Mouse (Mus musculus): Measurements from ENCODE around the gene Camk2d.

Gene Camk2d

DNA sequence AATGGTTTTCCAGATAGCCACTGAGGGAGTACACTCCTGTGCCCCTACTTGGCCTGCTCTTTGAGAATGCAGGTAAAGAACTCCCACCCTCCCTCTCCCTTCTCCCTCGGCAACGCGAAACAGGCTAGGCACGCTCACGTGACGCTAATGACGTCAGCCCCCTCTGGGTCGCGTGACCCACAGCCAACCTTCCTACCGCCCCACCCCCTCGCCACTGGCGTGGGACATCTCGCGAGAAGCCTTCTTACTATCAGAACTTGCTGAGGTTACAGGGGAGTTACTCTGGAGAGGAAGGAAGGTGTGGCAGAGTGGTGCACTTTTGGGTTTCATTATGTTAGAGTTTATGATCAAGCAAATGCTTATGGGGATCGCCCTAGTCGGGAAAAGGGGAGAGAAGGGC lies at the start of gene Camk2d:
Gene Camk2d, plus strand, starts transcription at position 217 of the 400 bp plus-strand sequence.
- DNase-seq, result peak; percentile 98

DNA sequence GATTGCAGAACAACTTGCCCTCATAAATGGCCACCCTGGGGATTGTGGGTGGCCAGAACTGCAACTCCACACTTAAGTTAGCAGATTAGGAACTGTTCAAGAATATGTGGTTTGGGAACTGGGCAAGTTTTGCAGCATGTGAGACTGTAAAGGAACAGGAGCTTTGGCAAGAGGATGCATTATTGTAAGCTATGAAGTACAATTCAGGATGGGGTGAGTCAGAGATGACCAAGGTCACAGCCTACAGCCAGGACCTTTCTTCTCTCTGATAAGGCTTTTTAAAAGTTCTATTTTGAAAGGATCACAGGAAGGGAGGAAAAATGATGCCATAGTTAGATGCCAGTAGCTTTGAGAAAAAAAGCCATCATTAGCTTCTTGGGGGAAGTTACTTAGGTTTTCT lies 48.2 kb upstream of the Camk2d start:
- no peak for DNase-seq

DNA sequence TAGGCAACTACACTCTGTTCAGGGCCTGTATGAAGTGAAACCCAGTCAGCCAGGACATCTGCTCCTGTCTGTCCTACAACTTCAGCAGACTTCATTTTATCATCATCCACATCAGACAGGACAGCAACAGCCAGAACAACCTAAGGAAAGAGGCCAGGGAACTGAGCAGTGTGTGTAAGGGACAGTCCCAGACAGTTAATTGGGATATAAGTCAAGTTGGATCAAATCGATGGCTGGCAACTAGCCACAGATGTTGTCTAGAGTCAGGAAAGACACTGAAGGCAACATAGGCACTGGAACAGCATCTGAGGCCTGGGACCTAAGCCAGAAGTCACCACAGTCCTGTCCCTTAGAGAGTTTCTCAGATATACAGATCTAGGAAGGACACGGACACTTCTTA lies 32.5 kb upstream of the Camk2d start:
- DNase-seq, result no peak

DNA sequence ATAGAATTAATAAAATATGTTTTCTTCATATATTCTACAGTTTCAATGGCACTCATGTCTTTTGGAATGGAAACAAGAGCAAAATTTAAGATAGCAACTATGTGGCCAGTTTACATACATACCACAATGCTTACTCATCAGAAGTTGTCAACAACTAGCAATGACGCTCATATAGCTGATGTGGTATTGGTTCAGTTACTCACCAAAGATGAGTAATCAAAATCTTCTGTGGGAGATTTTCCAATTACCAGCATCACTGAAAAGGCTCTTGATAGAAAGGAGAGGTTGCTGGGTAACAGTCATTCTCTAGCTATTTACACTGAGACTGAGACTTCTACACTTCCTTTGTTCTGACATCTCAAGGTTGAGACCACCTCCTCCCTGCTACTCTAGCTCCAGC lies 25.5 kb upstream of the Camk2d start:
- no peak for DNase-seq

DNA sequence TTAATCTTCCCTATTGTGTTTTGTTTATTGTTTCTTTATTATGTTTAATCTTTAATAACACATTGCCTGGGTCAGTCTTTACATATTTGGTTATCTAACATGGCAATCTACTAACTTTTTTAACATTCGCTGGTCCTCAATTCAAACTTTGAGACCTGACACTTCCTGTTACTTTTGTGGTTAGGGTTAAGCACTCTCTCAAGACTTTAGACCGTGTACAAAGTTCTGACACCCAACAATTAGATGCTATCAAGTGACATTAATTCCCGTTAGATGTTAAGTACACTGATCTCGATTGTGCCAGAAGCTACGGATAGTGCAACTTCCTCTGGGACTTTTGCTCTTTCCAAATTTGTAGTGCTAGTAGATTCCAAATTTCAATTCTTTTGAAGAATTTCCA lies 23.2 kb upstream of the Camk2d start:
- no peak for DNase-seq

DNA sequence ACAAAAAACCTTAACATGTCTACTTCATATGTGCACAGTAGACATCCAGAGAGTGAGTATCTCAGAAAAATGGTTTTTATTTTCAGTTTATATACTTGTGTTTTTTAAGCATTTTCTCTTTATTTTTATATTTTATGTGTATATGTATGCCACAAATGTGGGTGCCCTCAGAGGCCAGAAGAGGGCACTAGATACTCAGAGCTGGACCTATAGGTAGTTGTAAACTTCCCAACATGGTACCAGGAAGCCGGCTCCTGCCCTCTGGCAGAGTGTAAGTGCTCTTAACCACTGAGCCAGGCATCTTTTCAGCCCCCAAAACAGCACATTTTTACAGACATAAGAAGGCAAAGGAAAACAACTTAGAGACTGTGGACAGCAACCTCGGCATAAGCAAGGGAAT lies 20.2 kb upstream of the Camk2d start:
- DNase-seq, result peak; percentile 53

DNA sequence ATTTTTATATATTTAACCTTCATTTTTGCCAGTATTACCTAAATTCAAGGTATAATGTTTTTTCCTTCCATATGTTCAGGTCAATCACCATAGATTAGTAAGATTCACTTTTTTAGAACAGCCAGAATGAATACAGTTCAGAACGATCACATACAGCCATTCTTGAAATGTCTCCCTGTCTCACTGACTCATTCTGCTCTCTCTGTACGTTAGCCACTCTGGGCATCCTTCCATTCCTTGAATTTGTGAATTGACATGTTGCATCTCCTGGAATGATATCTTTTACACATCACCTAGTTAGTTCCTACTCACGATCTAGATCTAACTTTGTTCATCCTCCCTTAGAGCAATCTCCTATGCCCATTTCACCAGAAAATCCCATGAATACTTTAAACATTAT lies 10.0 kb upstream of the Camk2d start:
- no peak for DNase-seq

DNA sequence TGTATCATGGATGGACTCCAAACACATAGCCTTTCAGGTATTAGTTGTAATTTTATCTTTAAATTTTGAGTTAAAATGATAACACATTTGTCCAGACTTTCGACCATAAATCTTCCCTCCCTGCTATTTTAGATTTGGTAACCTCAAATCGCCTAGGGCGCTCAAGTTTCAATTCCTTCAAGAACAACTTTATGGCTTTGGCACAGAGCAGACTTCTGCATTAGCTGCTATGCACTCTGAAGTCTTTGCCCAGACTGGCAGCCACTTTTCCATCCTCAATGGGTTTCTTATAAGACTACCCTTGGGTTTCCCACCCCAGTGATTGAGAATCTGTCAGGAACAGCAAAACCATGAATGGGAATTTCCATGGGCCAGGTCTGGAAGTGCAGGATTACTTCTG lies 8.6 kb upstream of the Camk2d start:
- no peak for DNase-seq

DNA sequence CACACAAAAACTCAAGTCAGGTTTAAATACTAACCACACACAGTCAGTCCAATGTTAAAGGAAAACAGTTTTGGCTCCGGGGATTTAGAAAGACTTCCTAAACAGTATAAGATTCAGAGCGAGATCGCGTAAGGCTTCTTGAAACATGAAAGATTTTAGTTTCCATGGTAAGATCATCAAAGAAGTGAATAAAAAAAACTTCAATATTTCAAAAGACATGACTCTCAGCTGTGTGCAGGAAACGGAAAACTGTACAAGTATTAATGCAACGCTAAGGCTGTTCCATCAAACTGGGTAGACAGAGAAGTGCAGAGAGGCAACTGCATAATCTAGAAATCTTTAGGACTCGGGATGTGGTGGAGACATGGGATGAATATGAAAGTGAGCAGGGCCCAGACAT lies 6.5 kb upstream of the Camk2d start:
- no peak for DNase-seq

DNA sequence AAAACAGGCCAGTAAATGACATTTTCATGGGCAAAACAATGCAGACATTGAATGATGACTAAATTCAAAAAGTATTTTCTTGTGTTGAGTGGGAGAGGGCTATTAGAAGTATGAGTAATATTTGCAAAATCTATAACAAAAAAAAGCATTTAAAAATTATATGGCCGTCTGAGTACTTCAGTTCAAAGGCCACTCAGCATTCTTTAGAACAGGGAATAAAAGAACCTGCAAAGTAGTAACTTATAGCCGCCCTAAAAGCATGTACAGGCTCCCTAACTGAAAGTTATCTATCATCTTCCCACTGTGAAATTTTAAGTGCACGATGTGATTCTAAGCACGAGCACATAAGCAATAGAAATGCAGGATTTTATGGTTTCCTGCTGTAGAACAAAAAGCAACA lies 646 bp upstream of the Camk2d start:
- DNase-seq, result no peak

DNA sequence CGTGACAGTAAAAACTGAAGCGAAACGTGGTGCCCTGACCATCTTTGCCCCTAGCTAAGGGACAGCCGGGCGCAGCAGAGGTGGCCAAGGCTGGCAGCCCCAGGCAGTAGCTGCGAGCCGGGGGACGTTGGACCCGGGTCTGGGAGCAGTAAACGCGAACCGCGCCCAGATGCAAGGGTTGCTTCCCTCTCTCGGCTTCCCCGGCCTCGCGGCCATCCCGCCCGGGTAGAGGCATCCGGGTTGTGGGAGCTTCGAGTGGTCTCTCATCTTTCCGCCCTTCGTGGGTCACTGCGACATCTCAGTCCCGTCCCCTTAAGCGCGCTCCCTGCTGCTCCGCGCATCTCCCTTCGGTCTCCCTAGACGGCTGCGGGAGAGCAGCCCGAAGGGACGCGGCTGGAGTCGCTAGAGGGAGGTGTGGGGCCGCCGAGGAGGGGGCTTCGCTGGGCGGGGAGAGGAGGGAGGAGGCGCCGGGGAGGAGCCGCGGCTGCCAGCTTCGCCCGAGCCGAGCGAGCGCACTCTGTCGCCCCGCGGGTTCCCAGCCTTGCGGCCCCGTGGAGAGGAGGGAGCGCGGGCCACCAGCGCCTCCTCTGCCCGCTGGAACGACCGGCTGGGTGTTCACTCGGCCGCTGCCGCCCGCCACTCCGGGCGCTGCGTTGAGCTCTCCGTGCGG lies 524 bp downstream of the Camk2d start:
- DNase-seq, result peak; percentile 90

DNA sequence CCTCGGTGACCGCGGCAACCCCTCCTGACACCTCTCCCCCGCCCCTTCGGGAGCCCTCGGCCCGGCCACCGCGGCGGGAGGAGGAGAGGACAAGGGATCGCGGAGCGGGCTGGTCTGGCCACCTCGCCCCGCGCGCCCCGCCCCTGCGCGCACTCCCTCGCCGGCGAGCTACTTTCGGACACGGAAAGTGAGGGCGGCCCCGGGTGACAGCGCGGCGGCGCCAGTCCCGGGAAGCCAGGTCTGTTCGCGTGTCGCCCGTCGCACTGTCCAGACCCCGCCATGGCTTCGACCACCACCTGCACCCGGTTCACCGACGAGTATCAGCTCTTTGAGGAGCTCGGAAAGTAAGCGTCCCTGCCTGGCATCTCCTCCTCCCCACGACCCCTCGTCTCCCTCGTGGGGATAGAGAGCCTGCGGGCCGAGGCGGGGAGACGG lies 1.1 kb downstream of the Camk2d start:
- DNase-seq, result peak; percentile 87

DNA sequence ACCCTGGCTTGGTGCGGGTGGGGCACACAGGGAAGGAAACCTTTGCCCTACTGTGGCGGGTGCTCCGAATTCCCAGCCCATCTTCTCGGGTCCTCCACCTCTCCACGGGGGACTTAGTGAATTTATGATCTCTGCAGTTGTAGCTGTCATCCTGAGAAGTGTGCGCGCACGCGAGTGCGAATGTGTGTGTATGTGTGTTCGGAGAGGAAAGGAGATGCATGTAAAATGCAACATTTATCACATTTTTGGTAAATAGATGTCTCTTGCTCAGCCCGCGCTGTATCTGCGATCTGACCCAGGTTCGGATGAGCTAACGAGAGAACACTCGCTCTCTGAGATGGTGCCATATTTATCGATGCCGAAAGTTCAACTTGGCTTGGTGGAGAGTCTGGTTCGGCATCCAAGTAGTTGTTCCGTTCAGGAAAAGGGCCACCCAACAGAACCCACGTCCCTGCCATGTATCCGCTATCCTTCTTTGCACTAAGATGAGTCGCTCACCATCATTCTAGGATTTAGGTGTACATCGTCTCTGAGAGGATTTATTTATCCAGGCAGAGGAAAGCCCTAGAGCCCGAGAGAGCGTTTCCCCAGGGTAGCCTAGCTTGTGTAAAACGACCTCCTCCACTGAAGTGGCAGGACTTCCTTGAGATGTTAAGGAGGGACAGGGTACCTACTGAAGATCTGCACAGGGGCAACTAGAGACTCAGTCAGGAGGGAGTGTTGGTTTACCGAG lies 1.7 kb downstream of the Camk2d start:
- DNase-seq, result peak; percentile 45

DNA sequence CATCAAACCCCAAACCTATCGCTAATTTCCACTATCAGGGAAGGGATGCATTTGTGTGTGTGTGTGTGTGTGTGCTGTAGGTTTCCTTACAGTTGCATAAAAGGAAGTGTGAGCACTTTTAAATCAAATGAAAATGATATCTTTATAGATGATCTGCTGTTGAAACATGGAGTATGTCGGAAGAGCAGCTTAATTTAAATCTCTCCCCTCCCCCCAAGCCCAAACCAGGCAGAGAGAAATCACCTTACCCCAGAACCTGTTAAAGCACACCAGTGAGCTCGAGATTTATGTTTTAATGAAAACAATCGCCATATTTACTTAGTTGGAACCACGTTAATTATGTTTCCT lies 2.2 kb downstream of the Camk2d start:
- no peak for DNase-seq

DNA sequence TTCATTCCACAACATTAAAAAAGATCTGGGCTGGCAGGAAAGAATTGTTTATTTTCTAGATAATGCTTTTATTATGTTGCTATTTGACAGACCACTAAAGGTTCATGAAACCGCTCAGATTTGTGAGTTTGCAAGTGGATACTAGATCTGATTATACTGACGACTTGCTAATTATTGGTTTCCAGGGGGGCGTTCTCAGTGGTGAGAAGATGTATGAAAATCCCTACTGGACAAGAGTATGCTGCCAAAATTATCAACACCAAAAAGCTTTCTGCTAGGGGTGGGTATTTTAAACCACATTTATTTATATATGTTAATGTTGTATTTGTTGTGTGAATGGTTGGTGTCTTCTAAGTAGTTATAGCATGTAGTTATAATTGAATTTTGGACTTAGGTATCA lies 2.8 kb downstream of the Camk2d start:
- DNase-seq, result no peak

DNA sequence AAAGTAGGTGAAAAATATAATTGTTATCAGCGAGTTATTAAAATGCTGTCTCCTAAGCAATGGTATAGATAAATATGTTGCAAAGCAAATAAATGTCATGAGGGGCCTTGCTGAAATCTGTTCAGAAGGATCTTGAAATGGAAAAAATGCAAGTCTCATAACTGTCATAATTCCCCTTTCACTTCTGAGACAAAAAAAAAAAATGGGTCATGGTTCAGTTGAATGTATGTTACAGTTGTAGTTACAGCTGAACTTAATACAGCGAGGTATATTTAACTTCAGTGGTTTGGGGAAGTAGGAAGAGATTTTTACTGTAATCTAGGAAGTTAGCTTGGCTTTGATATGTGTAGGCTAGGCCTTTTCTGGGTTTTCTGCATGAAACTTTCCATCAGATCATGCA lies 3.2 kb downstream of the Camk2d start:
- DNase-seq, result no peak

DNA sequence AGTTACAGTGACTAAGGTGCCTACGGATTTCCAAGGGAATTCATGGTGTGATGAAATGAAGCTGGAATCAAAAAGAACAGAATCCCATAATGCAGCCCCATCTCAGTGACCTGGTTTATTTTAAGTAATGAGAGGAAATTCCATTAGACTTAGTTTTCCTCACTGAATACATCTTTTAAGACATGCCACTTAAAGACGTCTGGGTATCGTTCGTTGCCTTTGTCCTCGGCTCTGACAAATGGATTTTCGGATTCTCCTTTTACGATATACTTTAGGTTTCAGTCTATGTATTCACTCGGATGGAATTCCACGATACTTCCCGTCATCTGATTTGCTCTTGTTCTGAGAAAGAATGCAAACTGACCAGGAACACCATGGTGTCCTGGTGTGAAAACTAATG lies 3.8 kb downstream of the Camk2d start:
- no peak for DNase-seq

DNA sequence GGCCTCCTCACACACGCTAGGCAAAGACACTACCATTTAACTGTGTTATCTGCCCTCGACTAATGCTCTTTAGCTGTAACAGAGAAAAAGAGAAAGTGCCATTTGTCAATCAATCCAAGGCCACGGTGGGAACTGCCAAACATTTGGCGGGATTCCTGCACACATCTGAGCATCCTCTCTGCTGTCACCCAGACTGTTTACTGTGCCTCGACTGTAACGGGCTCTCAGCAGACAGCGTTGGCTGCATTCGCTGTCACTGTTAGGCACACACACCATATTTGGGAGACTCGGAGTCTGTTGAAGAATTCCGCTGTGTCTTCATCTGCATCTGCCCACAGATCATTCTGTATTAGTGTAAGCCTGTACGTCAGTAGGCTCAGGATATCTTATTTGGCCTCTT lies 6.7 kb downstream of the Camk2d start:
- DNase-seq, result no peak

DNA sequence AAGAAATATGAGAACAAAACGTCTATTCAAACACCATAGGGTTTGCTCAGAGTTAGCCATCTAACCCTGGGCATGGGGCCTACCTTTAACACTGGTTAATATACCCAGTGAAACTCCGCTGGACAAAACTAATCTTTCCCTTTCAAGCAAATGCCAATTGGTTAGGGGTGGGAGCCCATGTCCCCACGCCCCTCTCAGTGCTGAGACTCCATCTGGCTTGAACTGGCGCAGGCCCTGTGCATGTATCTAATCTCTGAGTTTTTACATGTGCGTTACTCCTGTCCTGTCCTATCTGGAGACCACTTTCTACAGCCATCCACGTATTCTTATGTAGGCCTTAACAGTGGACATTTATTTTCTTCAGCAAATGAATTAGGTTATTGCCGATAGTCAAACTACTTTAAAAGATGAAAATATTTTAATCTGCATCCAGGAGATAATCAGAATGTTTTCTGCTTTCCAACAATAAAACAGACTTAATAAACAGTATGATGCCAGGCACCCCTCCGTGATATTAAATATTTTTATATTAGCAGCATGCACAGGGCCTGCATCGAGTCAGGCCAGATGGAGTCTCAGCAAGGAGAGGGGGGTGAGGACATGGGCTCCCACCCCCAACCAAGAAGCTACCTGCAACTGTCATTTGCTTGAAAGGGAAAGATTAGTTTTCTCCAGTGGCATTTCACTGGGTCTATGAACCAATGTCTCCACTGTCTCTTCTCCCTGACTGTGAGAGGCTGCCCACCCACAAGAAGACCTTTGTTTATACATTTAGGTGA lies 8.7 kb downstream of the Camk2d start:
- no peak for DNase-seq

DNA sequence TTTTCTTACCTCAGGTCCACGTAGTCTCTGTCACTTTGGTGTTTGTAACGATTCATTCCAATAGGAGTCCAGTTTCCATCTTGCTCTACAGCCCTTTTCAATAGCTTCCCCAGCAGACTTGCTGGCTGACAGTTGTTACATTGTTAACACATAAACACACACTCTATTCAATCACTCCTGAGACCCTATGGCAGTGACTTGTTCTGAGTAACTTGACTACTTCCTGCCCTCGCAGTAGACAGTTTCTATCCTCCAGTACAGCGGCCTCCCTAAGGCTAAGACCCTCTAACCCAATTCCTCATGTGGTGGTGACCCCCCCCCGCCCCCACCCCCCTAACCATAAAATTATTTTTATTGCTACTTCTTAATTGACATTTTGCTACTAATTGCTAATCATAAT lies 13.2 kb downstream of the Camk2d start:
- no peak for DNase-seq

DNA sequence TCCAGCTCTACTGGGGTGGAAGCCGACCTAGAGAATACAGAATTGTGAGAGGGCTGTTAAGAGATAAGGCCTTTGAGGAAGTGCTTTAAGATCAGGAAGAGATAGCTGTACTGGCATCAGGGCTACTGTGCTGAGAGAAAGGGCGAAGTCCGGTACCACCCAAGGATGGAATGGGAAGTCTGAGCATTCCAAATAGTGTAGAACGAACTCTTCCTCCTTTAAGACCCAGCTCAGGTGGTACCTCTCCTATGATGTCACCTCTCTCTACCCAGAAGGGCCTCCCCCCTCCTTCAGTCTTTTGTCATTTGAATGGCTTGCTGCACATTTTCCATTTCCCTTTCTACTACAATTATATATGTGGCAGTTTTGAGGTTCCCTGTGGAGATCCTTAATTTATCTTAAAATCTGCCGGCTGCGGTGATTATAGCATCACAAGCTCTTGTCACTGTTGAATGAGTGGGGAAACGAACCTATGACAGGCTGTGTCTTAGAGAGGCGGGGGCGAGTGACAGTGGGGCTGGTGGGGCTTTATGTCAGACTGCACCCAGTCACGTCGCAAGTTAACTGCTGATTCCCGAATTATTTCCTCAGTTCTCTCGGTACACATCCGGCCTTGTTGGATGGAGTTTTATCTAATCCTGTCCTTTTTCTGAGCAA lies 13.8 kb downstream of the Camk2d start:
- no peak for DNase-seq

DNA sequence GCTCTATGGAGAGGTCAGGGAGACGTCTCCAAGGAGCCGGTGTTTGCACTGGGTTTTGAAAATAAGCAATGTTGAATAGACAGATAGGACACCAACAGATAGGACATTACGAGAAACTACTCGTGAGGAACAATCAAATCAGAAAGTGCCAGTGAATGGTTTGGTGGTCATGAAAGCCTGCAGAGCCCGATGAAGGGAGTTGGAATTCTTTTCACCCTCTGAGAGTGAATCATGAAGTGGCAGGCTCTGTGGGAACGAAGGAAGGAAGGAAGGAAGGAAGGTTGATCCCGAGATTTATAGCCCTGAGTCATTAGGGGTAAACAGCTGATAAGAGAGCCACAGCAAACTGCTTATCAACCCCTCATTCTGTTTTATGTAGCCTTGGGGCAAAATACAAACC lies 15.5 kb downstream of the Camk2d start:
- no peak for DNase-seq

DNA sequence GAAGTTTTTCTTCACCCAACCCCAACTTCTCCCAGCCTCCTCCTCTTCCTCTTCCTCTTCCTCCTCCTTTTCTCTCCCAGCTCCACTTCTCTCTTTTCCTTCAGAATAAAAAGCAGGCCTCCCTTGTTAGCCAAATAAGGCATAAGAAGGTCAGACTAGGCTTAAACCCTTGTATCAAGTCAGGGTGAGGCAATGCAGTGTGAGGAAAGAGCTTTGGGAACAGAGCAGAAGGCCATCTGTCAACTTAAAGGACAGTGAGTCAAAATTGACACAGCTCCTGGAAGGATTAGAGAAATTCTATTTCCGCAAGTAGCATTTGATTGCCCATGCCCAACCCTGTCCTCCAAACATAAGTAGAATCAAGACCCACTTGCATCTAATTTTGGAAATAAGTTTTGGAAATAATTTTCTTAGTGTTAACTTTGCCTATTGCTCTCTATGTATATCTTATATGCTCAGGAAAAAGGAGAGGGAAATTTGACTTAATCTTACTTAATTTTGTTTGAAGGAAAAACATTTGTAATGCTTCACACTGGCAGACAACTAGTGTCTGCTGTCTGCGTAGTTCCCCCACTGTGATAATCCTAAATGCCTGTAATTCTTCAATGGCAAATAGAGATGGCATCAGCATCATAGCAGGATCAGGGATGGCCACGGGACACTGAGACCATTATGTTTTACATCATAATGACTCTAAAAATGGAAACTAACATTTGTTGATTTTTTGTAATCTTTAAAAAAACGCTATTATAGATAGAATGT lies 16.8 kb downstream of the Camk2d start:
- DNase-seq, result no peak
